Mouse (Mus musculus): ENCODE data around the gene Pipox.

Gene Pipox

DNA sequence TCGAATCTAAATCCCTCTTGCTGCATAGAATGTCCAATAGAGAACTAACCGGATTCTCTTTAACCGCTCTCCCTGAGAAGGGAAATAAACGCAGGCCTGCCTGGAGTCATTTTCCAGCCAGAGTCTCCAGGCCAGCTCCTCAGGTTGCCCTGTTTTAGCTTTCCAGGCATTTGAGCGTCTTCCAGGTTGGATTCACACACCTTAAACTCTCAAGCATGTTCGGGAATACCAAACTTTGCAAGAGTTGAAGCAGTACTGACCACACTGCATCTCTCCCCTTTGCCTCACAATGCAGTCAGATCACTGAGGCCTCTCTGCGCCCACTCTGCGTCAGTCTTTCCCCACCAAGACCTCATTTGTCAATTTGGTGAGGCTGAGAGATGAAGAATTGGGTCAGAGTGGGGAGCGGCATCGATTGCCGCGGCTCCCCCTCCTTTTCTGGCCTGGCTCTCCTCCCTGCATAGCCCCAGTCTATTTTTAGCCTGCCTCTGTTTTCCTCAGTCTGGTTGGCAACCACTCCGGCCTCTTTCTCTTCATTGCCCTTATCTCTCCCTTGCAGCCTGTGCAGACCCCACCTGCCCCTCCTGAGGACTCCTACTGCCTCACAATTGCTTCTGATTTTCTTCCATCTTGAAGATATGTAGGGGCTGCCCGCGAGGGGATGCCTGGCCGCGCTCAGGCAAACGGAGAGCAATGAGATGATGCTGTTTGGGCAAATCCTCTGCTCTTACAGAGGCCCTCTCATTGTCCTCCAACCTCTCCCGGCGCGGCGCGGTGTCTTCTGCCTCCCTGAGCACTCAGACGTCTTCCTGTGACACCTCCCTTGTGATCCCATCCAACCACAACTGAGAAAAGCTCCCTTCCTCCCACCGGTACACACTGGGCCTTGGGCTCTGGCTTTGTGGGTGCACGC is 17.8 kb downstream of the Pipox start:
- DNase-seq: no peak

DNA sequence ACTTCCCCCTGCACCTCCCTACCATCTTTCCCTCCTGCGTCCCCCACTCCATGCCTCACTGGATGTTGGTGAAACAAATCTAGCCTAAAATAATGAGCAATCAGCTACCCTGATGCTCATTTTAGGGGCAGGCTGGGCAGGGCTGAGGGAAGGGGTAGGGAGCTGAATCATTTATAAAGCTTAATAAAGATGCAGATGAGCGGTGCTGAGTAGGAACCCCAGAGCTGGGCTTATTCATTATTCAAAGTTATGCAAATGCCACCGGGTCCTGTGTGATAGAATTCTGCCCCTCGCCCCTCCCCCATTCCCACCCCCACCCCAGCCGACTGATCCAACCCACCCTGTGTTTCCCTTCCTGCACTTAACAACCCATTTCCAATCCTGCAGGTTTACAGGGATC is 18.6 kb downstream of the Pipox start:
- no peak for DNase-seq

DNA sequence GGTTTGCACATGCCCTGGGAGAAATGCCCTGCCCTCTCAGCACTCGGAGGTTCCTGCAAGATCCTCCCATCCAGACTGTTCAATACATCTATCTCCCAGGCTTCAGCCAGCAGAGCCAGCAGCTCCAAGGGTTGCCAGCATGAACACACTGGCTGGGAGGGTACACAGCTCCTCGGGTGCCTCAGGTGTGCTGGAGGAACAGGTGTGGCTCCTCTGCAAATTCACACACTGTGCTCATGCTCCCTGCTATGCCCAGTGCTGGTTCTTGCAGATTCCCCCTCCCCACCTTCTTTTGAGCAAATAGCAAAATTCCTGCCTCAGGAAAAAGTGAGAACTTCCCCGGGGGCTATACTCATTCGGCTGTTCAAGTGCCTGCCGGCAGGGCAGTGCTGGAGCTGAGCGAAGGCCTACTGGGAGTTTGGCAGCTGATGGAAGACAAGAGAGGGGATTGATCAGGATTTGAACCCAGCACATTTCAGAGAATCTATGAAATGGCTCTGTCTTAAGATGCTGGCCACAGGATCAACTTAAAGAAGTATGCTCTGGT is 19.1 kb downstream of the Pipox start:
- DNase-seq: no peak

DNA sequence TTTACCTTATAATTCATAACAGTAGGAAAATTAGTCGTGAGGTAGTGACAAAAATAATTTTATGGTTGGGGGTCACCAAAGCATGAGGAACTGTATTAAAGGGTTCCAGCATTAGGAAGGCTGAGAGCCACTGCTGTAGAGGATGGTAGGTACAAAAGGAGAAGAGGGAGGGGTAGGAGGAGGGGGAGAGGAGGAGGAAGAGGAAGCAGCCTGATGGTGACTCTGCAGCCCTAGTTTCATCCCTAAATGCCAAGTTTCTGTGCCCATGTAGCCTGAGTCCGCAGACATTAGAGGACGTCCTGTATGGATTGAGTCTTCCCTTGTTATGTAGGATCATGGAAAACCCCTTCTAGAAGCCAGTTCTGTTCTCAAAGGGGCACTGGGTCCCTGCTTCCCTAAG is 20.8 kb downstream of the Pipox start:
- no peak for DNase-seq

DNA sequence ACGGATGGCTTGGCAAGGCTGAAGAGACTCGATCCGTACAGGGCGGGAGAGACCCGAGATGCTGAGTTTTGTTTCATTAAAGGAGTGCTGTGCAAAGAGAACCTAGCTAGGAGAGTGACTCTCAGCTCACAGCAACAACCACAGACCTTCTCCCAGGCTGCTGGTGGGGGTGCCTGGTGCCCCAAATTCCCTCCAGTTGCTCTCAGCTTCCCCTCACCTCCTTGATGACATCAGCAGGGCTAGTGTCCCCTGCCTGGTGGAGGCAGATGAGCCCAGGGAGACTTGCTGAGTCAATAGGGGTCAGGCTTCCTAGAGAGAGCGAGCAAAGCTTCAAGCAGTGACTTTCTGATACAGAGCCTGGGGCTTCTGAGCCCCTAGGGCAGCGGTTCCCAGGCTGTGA is 21.2 kb downstream of the Pipox start:
- no peak for DNase-seq

DNA sequence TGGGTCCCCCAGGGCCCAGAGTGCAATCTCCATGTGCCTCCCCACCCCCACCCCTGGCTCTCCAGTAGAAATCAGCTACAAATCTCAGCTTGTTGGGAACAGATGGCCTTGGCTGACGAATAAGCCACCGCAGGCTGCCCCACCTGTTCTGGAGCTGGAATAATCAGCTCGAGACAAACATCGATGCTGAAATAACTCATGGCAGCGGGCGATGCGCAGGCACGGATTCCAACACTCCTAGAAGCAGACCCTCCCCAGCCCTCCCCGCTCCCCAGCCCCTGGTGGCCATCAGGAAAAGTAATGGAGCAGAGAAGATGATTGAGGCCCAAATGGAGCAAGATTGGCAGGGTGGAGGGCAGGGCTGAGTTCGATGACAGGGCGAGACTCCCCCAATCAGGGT is 21.7 kb downstream of the Pipox start:
- DNase-seq: no peak

DNA sequence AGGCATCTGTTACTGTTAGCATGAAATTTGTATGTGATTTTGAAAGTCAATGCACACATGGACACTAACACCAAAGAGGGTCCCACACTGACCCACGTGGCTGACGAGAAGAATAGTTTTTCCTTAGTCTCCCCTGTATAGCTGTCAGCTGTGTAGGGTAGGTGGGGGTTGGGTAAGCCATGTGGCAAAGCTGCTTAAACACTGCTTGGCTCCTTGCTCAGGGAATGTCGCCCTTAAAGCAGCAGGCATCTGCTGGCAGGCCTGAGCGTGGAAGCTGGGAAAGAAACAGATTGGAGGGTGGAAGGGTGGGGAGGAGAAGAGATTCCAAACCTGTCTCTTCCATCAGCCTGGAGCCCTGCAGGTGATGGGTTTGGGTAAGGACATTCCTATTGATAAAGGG is 22.5 kb downstream of the Pipox start:
- no peak for DNase-seq

DNA sequence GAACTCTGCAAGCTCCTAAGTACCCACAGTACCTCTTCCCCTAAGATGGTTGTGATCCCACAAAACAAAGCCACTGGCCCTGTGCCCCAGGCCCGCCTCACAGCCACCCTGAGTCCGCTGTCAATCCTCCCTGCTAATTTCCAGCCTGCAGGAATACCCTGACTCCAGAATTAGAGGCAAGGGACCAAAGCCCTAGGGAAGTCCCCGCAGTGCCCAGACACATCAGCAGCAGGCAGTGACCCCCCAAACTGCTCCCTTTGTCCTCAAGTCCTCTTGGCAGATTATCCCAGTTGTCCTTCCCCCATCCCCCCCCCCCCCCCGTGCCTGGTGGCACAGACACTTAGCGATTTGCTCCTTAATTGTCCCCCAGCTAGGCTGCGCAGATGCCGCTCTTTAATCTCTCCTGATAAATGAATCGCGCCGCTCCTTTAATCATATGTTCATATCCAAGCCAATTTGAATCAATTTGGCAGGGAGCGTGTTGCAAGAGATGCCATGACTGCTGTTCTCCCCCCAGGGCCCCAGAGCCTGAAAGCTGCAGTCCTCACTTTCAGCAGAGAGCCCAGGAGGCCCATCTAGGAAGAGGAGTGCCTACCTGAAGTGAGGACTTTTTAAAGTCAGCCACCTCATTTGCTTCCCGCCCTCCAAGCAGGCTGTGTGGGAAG is 26.3 kb downstream of the Pipox start:
- DNase-seq: no peak

DNA sequence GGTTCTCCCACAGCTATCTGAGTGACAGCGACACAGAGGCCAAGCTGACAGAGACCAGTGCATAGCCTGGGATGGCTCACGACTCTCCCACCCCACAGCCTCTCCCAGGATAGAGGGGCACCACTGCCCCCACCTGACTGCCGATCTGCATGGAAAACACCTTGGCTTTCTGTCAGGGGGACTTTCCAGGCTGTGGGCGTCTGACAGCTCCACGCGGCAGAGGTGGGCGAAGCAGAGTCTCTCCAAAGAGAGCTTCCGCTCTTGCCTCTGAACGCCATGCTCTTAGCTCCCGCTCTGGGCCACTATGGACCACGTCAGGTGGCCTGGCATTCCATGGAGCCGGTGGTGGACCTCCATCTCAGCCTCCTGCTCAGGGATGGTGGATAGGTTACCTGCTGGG is 29.1 kb downstream of the Pipox start:
- no peak for DNase-seq

DNA sequence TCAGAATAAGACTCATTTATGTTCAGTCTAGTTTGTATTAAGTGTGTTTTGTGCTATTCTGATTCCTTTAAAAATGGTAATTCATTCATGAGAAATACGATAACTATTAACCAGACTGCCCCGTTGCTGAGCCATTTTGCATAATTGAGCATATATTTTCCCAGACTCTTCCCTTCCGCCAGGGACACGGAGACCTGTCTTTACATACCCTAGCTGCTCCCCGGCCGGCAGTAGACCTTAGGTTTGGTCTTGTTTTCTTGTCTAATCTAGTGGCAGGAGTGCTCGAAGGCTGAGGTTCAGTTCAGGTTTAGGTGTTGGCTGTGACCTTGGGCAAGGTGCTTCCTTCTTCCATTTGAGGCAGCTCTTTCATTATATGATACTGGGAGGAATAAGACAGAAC is 31.0 kb downstream of the Pipox start:
- peak; percentile 54 for DNase-seq

DNA sequence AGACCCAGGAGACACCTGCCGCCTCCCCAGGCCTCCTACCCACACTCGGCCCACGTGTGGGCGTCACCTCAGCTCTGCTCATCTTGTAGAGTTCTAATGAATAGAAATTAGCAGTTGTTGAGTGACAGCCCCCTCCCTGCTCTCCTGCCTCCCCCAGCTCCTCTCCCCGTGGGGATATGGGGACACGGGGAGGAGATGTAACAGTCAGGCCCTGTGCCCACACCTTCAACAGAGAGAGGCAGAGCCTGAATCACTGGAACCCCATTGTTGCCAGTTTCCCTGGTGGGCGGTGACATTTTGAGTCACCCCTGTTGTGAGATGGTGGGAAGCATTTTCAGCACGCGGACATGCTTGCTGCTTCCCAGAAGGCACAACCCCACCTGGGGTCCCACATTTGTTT is 32.9 kb downstream of the Pipox start:
- no peak for DNase-seq

DNA sequence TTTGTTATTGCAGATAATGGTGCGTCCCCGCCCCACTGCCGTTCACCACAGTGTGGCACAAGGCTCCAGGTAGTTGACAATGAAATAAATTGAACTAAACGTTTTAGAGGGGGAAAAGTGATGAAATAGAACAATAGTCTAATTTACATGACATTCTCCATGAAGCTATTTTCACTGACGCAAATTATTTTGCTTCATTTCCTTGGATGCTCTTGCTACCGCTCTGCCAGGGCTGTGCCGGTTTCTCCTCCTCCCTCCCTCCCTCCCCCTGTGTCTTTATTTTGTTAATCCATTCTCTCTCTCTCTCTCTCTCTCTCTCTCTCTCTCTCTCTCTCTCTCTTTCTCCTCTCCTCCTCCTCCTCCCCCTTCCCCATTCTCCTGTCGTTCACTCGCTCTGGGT is 35.3 kb downstream of the Pipox start:
- DNase-seq: no peak

DNA sequence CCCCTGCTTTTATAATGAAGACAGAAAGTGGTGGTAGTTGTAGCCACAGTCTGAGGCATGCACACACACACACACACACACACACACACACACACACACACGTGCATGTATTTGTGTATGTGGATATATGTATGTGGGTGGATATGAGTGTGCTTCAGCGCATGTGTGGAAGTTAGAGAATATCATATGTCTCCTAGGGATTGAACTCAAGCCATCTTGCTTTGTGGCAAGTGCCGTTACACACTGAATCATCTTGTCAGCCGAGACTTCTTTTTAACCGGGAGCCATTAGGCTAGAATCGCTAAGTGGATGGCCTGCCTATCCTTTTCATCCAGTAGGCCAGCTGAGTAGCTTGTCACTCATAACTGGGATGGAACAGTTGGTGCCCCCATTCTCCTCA is 36.8 kb downstream of the Pipox start:
- no peak for DNase-seq

DNA sequence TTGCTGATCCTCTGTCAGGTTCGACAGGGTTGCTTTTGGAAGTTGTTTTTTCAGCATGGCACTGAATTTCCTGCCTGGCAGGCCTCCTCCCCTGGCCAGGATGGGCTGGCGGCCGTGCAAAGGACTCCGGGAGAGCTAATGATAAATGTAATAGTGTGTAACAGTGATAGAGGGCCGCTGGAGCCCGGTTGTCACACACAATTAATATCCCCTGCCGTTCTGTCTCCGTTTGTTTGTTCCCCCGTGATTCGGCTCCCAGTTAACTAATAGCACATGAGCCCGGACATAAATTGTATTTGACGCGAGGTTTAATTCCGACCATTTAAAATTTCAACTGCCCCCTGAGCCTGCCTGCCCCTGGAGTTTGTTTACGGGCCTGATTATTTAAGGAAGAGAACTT is 38.5 kb downstream of the Pipox start:
- no peak for DNase-seq

DNA sequence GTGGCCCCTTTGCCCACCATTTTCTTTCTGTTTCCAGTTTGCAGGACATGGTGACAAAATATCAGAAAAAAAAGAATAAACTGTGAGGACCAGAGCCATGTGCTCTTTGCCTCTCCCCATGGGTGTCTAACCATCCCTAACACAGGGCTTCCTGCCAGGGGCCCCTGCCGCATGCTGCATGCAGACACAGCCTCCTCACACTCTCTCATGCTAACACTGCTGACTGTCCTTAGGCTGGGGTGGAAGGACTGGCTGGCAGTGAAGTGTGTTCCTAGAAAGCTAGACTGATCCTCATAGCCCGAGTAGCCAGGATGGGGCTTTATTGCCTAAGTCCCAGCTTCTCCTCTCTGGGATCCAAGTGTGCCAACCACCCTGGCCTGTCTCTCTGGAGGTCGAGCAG is 39.3 kb downstream of the Pipox start:
- DNase-seq: no peak

DNA sequence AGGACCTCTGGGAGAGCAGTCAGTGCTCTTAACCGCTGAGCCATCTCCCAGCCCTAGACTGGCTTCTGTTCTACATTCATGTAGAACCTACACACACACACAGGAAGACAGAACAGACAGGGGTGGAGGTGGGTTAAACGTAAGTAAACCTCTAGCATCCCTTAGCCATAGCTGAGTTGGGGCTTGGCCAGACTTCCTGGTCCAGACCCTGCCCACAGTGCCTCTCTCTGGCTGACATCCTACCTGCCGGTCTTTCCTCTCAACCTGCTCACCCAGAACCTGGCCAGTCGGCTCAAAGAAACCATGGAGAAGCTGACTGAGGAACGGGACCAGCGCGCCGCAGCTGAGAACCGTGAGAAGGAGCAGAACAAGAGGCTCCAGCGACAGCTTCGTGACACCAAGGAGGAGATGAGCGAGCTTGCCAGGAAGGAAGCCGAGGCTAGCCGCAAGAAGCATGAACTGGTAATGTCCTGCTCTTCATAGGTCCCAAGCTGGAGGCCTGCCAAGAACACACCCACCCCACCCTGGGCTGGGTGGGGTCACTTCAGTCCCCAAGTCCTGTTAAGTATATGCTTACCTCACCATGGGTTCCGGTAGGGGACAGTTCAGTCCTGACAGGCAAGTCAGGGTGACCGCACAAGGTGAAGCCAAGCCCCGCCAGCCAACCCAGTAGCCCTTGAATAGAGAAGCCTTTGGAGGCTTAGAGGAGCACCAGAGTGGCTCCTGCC is 40.8 kb downstream of the Pipox start:
- no peak for DNase-seq

DNA sequence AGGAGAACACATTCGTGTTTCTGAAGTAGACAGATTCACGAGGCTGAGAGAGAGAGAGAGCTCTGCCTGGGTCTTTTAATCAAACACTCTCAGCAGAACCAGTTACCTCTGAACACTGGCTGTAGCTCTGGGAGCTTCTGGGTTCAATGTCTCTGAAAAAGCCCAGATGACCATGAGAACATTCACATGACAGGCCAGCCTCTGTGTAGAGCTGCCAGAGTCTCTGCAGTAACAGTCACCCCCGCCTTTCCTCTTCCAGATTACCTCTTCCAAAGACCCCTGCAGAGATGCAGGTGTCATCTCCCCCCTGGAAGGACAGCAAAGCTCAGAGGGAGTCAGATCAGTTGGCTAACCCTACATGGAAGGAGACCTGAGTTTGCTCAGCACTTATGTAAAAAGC is 41.7 kb downstream of the Pipox start:
- no peak for DNase-seq

DNA sequence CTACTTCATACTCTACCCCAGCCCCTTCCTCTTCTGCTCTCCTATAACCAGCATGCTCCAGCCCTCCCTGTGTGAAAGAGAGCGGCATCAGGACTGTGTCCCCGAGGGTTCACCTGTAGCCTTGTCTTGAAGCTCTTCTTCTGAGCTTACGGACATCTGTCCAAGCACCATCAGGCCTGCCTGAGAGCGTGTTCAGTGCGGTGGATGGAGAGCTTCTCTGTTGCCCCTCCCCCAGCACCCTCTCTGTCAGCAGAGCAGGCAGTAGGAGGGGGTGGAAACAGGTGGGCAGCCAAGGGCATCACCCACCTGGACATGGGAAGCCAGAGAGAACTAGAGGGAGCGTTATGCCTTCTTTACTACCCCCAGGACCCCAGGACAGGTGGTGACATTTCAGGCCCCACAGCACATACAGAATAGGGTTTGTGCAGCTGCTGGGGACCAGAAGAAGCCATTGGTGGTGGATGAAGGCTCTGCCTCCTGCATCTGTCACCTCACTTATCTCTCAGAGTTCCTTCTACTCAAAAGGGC is 42.3 kb downstream of the Pipox start:
- DNase-seq: no peak

DNA sequence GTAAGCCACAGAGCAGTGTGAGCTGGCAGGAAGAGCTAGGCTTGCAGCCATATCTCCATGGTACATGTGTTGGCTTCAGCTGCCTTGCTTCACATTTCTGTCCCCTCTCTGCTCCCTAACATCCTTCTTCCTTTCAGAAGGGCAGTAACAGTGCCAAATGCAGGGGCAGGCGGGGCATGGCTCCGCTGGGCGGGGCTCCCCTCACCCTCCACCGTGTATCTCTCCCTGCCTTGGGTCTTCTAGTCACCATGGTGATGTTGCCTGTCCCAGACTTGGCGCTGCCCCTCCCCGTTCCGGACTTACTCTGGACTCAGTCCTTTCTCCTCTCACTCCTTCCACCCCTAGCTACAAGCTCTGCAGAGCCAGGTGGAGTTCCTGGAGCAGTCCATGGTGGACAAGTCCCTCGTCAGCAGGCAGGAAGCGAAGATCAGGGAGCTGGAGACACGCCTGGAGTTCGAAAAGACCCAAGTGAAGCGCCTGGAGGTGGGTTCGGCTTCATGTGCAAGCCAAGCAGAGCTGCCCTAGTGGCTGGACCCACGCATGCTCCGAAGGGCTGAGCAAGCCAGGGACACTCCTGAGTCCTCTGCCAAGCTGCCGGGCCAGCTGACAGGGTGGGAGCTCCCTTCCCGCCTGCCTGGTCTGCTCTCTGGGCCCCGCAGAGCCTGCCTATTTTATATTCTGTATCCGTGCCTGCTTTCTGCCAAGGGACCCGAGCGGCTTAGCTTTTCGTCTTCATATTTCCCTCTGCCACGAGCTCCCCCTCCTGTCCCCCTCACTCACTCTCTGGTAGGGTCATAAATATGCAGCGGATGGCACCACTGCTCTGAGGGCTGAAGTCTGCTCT is 43.3 kb downstream of the Pipox start:
- DNase-seq: no peak

DNA sequence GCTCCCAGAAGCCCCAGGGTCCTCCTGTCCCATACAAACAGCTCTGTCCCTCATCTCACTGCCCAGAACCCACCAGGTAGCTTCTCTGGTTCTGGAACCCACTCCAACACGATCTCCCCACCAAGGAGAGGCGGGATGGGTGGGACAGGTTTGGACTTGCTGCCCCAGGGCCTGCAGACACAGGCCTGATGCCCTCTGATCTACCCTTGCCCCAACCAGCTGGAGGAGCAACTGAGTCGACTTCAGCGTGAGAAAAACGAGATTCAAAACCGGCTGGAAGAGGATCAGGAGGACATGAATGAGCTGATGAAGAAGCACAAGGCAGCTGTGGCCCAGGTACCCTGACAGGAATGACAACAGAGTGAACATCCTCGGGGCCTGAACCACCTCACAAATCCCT is 44.7 kb downstream of the Pipox start:
- DNase-seq: no peak

DNA sequence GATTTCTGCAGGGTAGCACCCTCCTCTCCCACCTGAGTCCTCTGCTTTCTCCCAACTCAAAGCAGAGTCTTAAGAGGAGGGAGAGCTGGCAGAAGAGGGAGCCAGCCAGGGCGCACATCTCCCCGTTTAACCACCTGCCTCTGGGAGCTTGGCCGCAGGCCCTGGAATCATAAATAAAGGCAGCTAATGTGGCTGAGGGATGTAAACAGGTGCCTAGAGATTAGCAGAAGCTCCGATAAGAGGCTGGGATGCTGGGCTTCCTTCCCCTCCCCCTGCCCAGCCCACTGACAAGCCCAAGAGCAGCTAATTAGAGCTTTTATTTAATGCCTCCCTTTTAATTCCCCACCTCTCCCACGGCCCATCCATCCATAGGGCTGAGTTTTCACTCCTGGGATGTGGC is 45.8 kb downstream of the Pipox start:
- DNase-seq: no peak

DNA sequence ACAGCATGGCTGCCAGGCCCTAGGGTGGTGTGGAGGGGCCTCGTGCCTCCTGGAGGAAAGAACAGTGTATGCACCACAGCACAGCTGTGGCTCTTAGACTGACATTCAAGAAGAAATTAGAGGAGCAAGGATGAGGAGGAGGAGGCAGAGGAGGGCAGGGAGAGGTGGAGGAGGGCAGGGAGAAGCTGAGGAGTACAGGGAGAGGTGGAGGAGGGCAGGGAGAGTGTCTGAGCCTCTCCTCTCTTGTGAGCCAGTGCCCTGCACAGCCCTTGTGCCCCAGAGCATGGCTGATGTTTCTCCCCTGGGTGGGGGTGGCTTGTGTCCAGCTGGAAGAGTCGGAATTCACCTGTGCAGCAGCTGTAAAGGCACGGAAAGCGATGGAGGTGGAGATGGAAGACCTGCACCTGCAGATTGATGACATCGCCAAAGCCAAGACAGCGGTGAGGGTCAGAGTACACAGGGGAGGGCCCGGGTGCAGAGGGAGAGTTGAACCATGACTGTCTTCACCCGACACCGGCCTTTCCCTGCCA is 46.2 kb downstream of the Pipox start:
- DNase-seq: peak; percentile 77
